In genomic region chr2:92370375-92370774, GRCm38 (mm10) we compare ENCODE assay signal across 8 mouse cellular contexts. TPM values are rescaled to one million over a fixed set of nuclear protein-coding genes. Genes with fewer than 3 reads are reported as not detected.
DNase-seq lines count a peak whose midpoint lies in the region; ATAC-seq and TF ChIP-seq lines count a peak whose summit lies in the region.

No protein-coding gene starts in this region.

- no peaks in the 10 kb centered on the region for H3K36me3 ChIP-seq in heart, embryonic 10.5 days
- no peaks in the 10 kb centered on the region for H3K36me3 ChIP-seq in thymus, adult 2 months (ENCODE audit: control insufficient read depth, insufficient read depth, low read length)
- H3K36me3 ChIP-seq in limb, embryonic 14.5 days (ENCODE audit: control insufficient read depth, insufficient read depth, low read length): peaks cover 12% of the 10 kb centered on the region; the same call in 1 of the 2 replicates

- DNase-seq in heart, embryonic 10.5 days (ENCODE audit: low spot score): no peak
- no peak for DNase-seq in heart, postnatal 14 days
- no peak for DNase-seq in thymus, adult 2 months
- DNase-seq in thymus, postnatal 25 days: no peak
- DNase-seq in limb, embryonic 14.5 days (ENCODE audit: low spot score): no peak
- no peak for DNase-seq in layer of hippocampus, adult 9-10 months (ENCODE audit: low spot score)
- DNase-seq in spleen, postnatal 36 days (ENCODE audit: low spot score in 2 of 2): no peak
- no peak for DNase-seq in adrenal gland, adult 2 months

- no peaks in the 10 kb centered on the region for H3K9me3 ChIP-seq in heart, embryonic 10.5 days
- no peaks in the 10 kb centered on the region for H3K9me3 ChIP-seq in limb, embryonic 14.5 days (ENCODE audit: control insufficient read depth, low read length)

- peak overlapping the region; percentile 59 for H3K4me3 ChIP-seq in heart, embryonic 10.5 days
- H3K4me3 ChIP-seq in thymus, adult 2 months (ENCODE audit: control insufficient read depth, insufficient read depth, low read length): peak overlapping the region; percentile 40
- peak overlapping the region; percentile 45 for H3K4me3 ChIP-seq in limb, embryonic 14.5 days (replicated peaks; ENCODE audit: low read length)

- peak overlapping the region; percentile 61 for H3K9ac ChIP-seq in limb, embryonic 14.5 days (ENCODE audit: low read depth, low read length, severe bottlenecking)

- no peak for TF ChIP-seq CTCF in thymus, adult 2 months (IDR thresholded peaks at IDR 0.05; ENCODE audit: borderline replicate concordance, control insufficient read depth, extremely low read depth, insufficient read depth, low read length, poor library complexity)

- H3K4me1 ChIP-seq in heart, embryonic 10.5 days: peaks cover 33% of the 10 kb centered on the region
- peaks cover 43% of the 10 kb centered on the region for H3K4me1 ChIP-seq in thymus, adult 2 months (replicated peaks; ENCODE audit: control insufficient read depth, insufficient read depth, low read length)
- H3K4me1 ChIP-seq in limb, embryonic 14.5 days (ENCODE audit: control insufficient read depth, insufficient read depth, low read length): peaks cover 28% of the 10 kb centered on the region

- H3K27me3 ChIP-seq in heart, embryonic 10.5 days (ENCODE audit: insufficient read depth, poor library complexity, severe bottlenecking): peaks cover 80% of the 10 kb centered on the region
- H3K27me3 ChIP-seq in thymus, adult 2 months (ENCODE audit: control insufficient read depth, insufficient read depth, low read length): no peaks in the 10 kb centered on the region
- H3K27me3 ChIP-seq in limb, embryonic 14.5 days (ENCODE audit: control insufficient read depth, insufficient read depth, low read length): no peaks in the 10 kb centered on the region; the same call in 1 of the 2 replicates

- no peak for ATAC-seq in limb, embryonic 14.5 days (ENCODE audit: low FRiP score, low read depth)

- peak overlapping the region; percentile 72 for H3K27ac ChIP-seq in heart, embryonic 10.5 days
- no peak overlapping the region for H3K27ac ChIP-seq in thymus, adult 2 months (ENCODE audit: control insufficient read depth, insufficient read depth, low read length)
- no peak overlapping the region for H3K27ac ChIP-seq in limb, embryonic 14.5 days (replicated peaks; ENCODE audit: low read depth, low read length)

- no peak for TF ChIP-seq POLR2A in thymus, adult 2 months (IDR thresholded peaks at IDR 0.05; ENCODE audit: control insufficient read depth, extremely low read depth, insufficient read depth, low read length, poor library complexity)
- TF ChIP-seq POLR2A in limb, embryonic 14.5 days (IDR thresholded peaks at IDR 0.05; ENCODE audit: borderline replicate concordance, extremely low read depth, insufficient read depth, insufficient read length): no peak

- 10% methylated on average over 19 of the region's 19 CpGs for WGBS in heart, embryonic 10.5 days
- WGBS in thymus, adult 2 months: 28% methylated on average over 19 of the region's 19 CpGs
- 14% methylated on average over 19 of the region's 19 CpGs for WGBS in limb, embryonic 14.5 days

- intact Hi-C loops in heart, postnatal 14 days (cut with DNase I): no loop called here

- H3K4me2 ChIP-seq in limb, embryonic 14.5 days (replicated peaks; ENCODE audit: low read depth, low read length, severe bottlenecking): peak overlapping the region; percentile 90

RNA-seq across cellular contexts. Expression of gene Pex16, which starts 4.1 kb away (rescaled TPM):
- polyA plus RNA-seq in heart, embryonic 10.5 days (2016; fragmentation: Nextera tagmentation; extraction: Ambion mirVana): 19.0 and 19.2 TPM in 2 replicates
- 10 to 100 TPM; 23.6 to 25.1 TPM for total RNA-seq in heart, postnatal 14 days (2021)
- polyA plus RNA-seq in thymus, adult 2 months (2012; rRNA removed): 76.1 and 78.0 TPM in 2 replicates
- 26.4 and 30.6 TPM in 2 replicates for polyA plus RNA-seq in limb, embryonic 14.5 days (2012; rRNA removed)
- polyA plus RNA-seq in limb, embryonic 14.5 days (2014; fragmentation: Nextera tagmentation; extraction: Ambion mirVana): 22.3 TPM in 2 replicates
- total RNA-seq in adrenal gland, adult 2 months (2021): 100 to 1,000 TPM; 102 to 212 TPM
- 199 and 254 TPM in 2 replicates for polyA plus RNA-seq in adrenal gland, adult 2 months (2012; rRNA removed)

RNA-seq across cellular contexts. Expression of gene Large2, which starts 4.3 kb away (rescaled TPM):
- polyA plus RNA-seq in heart, embryonic 10.5 days (2016; fragmentation: Nextera tagmentation; extraction: Ambion mirVana): 1.6 and 7.0 TPM in 2 replicates
- total RNA-seq in heart, postnatal 14 days (2021): under 1 TPM; 0.32 to 0.36 TPM
- 10.4 and 13.9 TPM in 2 replicates for polyA plus RNA-seq in thymus, adult 2 months (2012; rRNA removed)
- polyA plus RNA-seq in limb, embryonic 14.5 days (2012; rRNA removed): 32.7 and 41.1 TPM in 2 replicates
- polyA plus RNA-seq in limb, embryonic 14.5 days (2014; fragmentation: Nextera tagmentation; extraction: Ambion mirVana): 15.0 and 16.3 TPM in 2 replicates
- 1 to 10 TPM in 1 of 2 experiments, under 1 TPM in 1; 0.45 to 1.4 TPM for total RNA-seq in adrenal gland, adult 2 months (2021)
- 1.3 and 2.2 TPM in 2 replicates for polyA plus RNA-seq in adrenal gland, adult 2 months (2012; rRNA removed)

RNA-seq across cellular contexts. Expression of gene 1700029I15Rik, which starts 12.0 kb away (rescaled TPM):
- 0.89 and 2.7 TPM in 2 replicates for polyA plus RNA-seq in heart, embryonic 10.5 days (2016; fragmentation: Nextera tagmentation; extraction: Ambion mirVana)
- total RNA-seq in heart, postnatal 14 days (2021): 1 to 10 TPM; 1.4 to 1.9 TPM
- 6.4 and 9.0 TPM in 2 replicates for polyA plus RNA-seq in thymus, adult 2 months (2012; rRNA removed)
- polyA plus RNA-seq in limb, embryonic 14.5 days (2012; rRNA removed): 3.1 and 3.5 TPM in 2 replicates
- 1.7 and 2.4 TPM in 2 replicates for polyA plus RNA-seq in limb, embryonic 14.5 days (2014; fragmentation: Nextera tagmentation; extraction: Ambion mirVana)
- 10 to 100 TPM in 1 of 2 experiments, 1 to 10 TPM in 1; 4.9 to 14.6 TPM for total RNA-seq in adrenal gland, adult 2 months (2021)
- polyA plus RNA-seq in adrenal gland, adult 2 months (2012; rRNA removed): 10.5 and 15.0 TPM in 2 replicates

RNA-seq across cellular contexts. Expression of gene Mapk8ip1, which starts 30.7 kb away (rescaled TPM):
- polyA plus RNA-seq in heart, embryonic 10.5 days (2016; fragmentation: Nextera tagmentation; extraction: Ambion mirVana): 7.5 and 18.2 TPM in 2 replicates
- 1 to 10 TPM; 7.4 to 8.6 TPM for total RNA-seq in heart, postnatal 14 days (2021)
- polyA plus RNA-seq in thymus, adult 2 months (2012; rRNA removed): 10.6 and 11.4 TPM in 2 replicates
- polyA plus RNA-seq in limb, embryonic 14.5 days (2012; rRNA removed): 42.5 and 54.8 TPM in 2 replicates
- polyA plus RNA-seq in limb, embryonic 14.5 days (2014; fragmentation: Nextera tagmentation; extraction: Ambion mirVana): 12.9 and 13.8 TPM in 2 replicates
- total RNA-seq in adrenal gland, adult 2 months (2021): 10 to 100 TPM; 30.2 to 34.9 TPM
- polyA plus RNA-seq in adrenal gland, adult 2 months (2012; rRNA removed): 60.9 and 67.1 TPM in 2 replicates
